Mouse (Mus musculus) CH12.LX (cell line): ENCODE data around the gene Dppa4. TPM values are rescaled to one million over a fixed set of nuclear protein-coding genes. Genes with fewer than 3 reads are reported as not detected.

Source experiments
- DNase-seq: peaks from one replicate; pipeline ENCODE4 v3.0.0-alpha.2; 2013; ENCODE audit errors: extremely low read depth
- H3K27ac ChIP-seq: 2 replicates; pipeline ENCODE4 v1.5.1; 2012; ENCODE audit warnings: low read depth, mild to moderate bottlenecking, control low read depth, moderate library complexity; ENCODE audit not compliant: insufficient read depth
- H3K27me3 ChIP-seq: replicated peaks from 2 replicates; pipeline ENCODE3; 2012; ENCODE audit warnings: inconsistent platforms
- H3K36me3 ChIP-seq, 2 experiments: replicated peaks in 1 of 2; 2 replicates each; pipeline versions ENCODE3 to v1.6.1; 2012; ENCODE audit warnings: inconsistent platforms in 1 of 2, low read length in 1 of 2, mild to moderate bottlenecking in 1 of 2, mixed read lengths in 1 of 2, moderate library complexity in 1 of 2; ENCODE audit not compliant: control insufficient read depth in 1 of 2, insufficient read depth in 1 of 2
- H3K4me1 ChIP-seq, 2 experiments: 2 replicates each; pipeline ENCODE4 v1.6.1; 2012; ENCODE audit warnings: inconsistent platforms in 1 of 2, moderate library complexity in 1 of 2; ENCODE audit not compliant: insufficient read depth in 2 of 2, control insufficient read depth in 1 of 2
- H3K4me2 ChIP-seq: 2 replicates; pipeline ENCODE4 v1.6.1; 2012; ENCODE audit warnings: low read depth, mild to moderate bottlenecking, control low read depth; ENCODE audit not compliant: poor library complexity, insufficient read depth, severe bottlenecking
- H3K4me3 ChIP-seq, 3 experiments: fragments of 150-350 bp in 1 of 3; sonication (generic) in 1 of 3; replicated peaks in 1 of 3; 2 replicates each; pipeline versions ENCODE3 to v1.5.1; 2011 to 2012; ENCODE audit warnings: low read depth in 2 of 3, low read length in 2 of 3, mild to moderate bottlenecking in 2 of 3, moderate library complexity in 2 of 3, control low read depth in 1 of 3, improper control_type of control experiment in 1 of 3, inconsistent platforms in 1 of 3, mixed read lengths in 1 of 3; ENCODE audit not compliant: poor library complexity in 1 of 3
- H3K79me2 ChIP-seq: replicated peaks from 2 replicates; pipeline ENCODE4 v1.6.1; 2012; ENCODE audit warnings: mild to moderate bottlenecking, moderate library complexity; ENCODE audit not compliant: control insufficient read depth, poor library complexity, insufficient read depth, severe bottlenecking; ENCODE audit errors: extremely low read depth
- H3K9ac ChIP-seq: 2 replicates; pipeline ENCODE4 v1.6.1; 2012; ENCODE audit warnings: low read depth, mild to moderate bottlenecking, control low read depth, moderate library complexity; ENCODE audit not compliant: insufficient read depth
- H3K9me3 ChIP-seq: replicated peaks from 2 replicates; pipeline ENCODE3; 2012; ENCODE audit warnings: low read length, inconsistent platforms, mixed read lengths
- BHLHE40 ChIP-seq: IDR thresholded peaks from 2 replicates; pipeline ENCODE4 v1.6.1; 2011; ENCODE audit warnings: mild to moderate bottlenecking, low read depth, low read length, improper control_type of control experiment
- CHD1 ChIP-seq: IDR thresholded peaks from 2 replicates; pipeline ENCODE4 v1.6.1; 2012; ENCODE audit warnings: low read depth, low read length, improper control_type of control experiment, inconsistent platforms
- CHD2 ChIP-seq: IDR thresholded peaks from 2 replicates; pipeline ENCODE4 v1.6.1; 2011; ENCODE audit warnings: low read length, improper control_type of control experiment
- CTCF ChIP-seq, 2 experiments: IDR thresholded peaks in 1 of 2; conservative IDR thresholded peaks in 1 of 2; 2 replicates each; pipeline ENCODE4 v1.5.1; 2011 to 2012; ENCODE audit warnings: low read depth in 2 of 2, low read length in 2 of 2, improper control_type of control experiment in 1 of 2, inconsistent platforms in 1 of 2, mild to moderate bottlenecking in 1 of 2, moderate library complexity in 1 of 2
- ELF1 ChIP-seq: IDR thresholded peaks from 2 replicates; pipeline ENCODE4 v1.6.1; 2014; ENCODE audit warnings: low read depth, mild to moderate bottlenecking, inconsistent platforms, low read length, improper control_type of control experiment
- EP300 ChIP-seq: IDR thresholded peaks from 2 replicates; pipeline ENCODE4 v1.6.1; 2011; ENCODE audit warnings: low read length, improper control_type of control experiment
- ETS1 ChIP-seq: conservative IDR thresholded peaks from 2 replicates; pipeline ENCODE4 v1.6.1; 2012; ENCODE audit warnings: low read depth, mild to moderate bottlenecking, inconsistent platforms, low read length, improper control_type of control experiment, moderate library complexity
- JUN ChIP-seq: IDR thresholded peaks from 2 replicates; pipeline ENCODE4 v1.6.1; 2011; ENCODE audit warnings: low read depth, mild to moderate bottlenecking, low read length, improper control_type of control experiment, moderate library complexity; ENCODE audit not compliant: insufficient read depth
- JUND ChIP-seq: conservative IDR thresholded peaks from 2 replicates; pipeline ENCODE4 v1.6.1; 2011; ENCODE audit warnings: low read depth, low read length, improper control_type of control experiment
- MAX ChIP-seq: IDR thresholded peaks from 2 replicates; pipeline ENCODE4 v1.6.1; 2011; ENCODE audit warnings: low read length, improper control_type of control experiment
- MEF2A ChIP-seq: IDR thresholded peaks from 2 replicates; pipeline ENCODE4 v1.6.1; 2014; ENCODE audit warnings: low read depth, mild to moderate bottlenecking, inconsistent platforms, low read length, improper control_type of control experiment, borderline replicate concordance
- MXI1 ChIP-seq: IDR thresholded peaks from 2 replicates; pipeline ENCODE4 v1.6.1; 2011; ENCODE audit warnings: mild to moderate bottlenecking, low read depth, low read length, improper control_type of control experiment
- MYC ChIP-seq: IDR thresholded peaks from 2 replicates; pipeline ENCODE4 v1.6.1; 2011; ENCODE audit warnings: low read depth, mild to moderate bottlenecking, improper control_type of control experiment, low read length
- NELFE ChIP-seq: IDR thresholded peaks from 2 replicates; pipeline ENCODE4 v1.6.1; 2011; ENCODE audit warnings: low read depth, low read length, improper control_type of control experiment
- NRF1 ChIP-seq: IDR thresholded peaks from 2 replicates; pipeline ENCODE4 v1.6.1; 2014; ENCODE audit warnings: low read depth, mild to moderate bottlenecking, inconsistent platforms, low read length, improper control_type of control experiment, moderate library complexity
- POLR2A ChIP-seq: IDR thresholded peaks from 2 replicates; pipeline ENCODE4 v1.6.1; 2011; ENCODE audit warnings: low read depth, mild to moderate bottlenecking, improper control_type of control experiment, low read length
- POLR2AphosphoS2 ChIP-seq: IDR thresholded peaks from 2 replicates; pipeline ENCODE4 v1.6.1; 2011; ENCODE audit warnings: low read depth, low read length, improper control_type of control experiment
- RAD21 ChIP-seq: IDR thresholded peaks from 2 replicates; pipeline ENCODE4 v1.6.1; 2011; ENCODE audit warnings: low read depth, mild to moderate bottlenecking, low read length, improper control_type of control experiment, moderate library complexity
- SIN3A ChIP-seq: IDR thresholded peaks from 2 replicates; pipeline ENCODE4 v1.6.1; 2012; ENCODE audit warnings: low read length, improper control_type of control experiment, inconsistent platforms
- TBP ChIP-seq: conservative IDR thresholded peaks from 2 replicates; pipeline ENCODE4 v1.6.1; 2011; ENCODE audit warnings: low read depth, low read length, improper control_type of control experiment
- TCF12 ChIP-seq: IDR thresholded peaks from 2 replicates; pipeline ENCODE4 v1.6.1; 2014; ENCODE audit warnings: low read depth, mild to moderate bottlenecking, inconsistent platforms, low read length, improper control_type of control experiment
- UBTF ChIP-seq: IDR thresholded peaks from 2 replicates; pipeline ENCODE4 v1.6.1; 2012; ENCODE audit warnings: low read depth, mild to moderate bottlenecking, inconsistent platforms, low read length, improper control_type of control experiment, moderate library complexity
- USF1 ChIP-seq: IDR thresholded peaks from 2 replicates; pipeline ENCODE4 v1.6.1; 2014; ENCODE audit warnings: low read depth, mild to moderate bottlenecking, inconsistent platforms, low read length, improper control_type of control experiment
- USF2 ChIP-seq: conservative IDR thresholded peaks from 2 replicates; pipeline ENCODE4 v1.6.1; 2011; ENCODE audit warnings: low read depth, low read length, improper control_type of control experiment
- ZC3H11A ChIP-seq: IDR thresholded peaks from 2 replicates; pipeline ENCODE4 v1.6.1; 2012; ENCODE audit warnings: low read depth, mild to moderate bottlenecking, inconsistent platforms, low read length, improper control_type of control experiment
- ZKSCAN1 ChIP-seq: IDR thresholded peaks from 2 replicates; pipeline ENCODE4 v1.6.1; 2012; ENCODE audit warnings: low read depth, inconsistent platforms, low read length, improper control_type of control experiment, borderline replicate concordance
- ZMIZ1 ChIP-seq: IDR thresholded peaks from 2 replicates; pipeline ENCODE4 v1.6.1; 2012; ENCODE audit warnings: low read depth, mild to moderate bottlenecking, inconsistent platforms, low read length, improper control_type of control experiment
- ZNF384 ChIP-seq: IDR thresholded peaks from 2 replicates; pipeline ENCODE4 v1.6.1; 2012; ENCODE audit warnings: low read depth, low read length, improper control_type of control experiment, inconsistent platforms
- dilution Hi-C: fragments of 300-500 bp; cut with MboI; formaldehyde crosslinking; loops from 2 replicates; pipeline ENCODE4 v1.14.3; 2020; ENCODE audit warnings: low sequenced_read_pairs; ENCODE audit not compliant: extremely low pct_unique_long_range_greater_than_20kb, extremely low pct_ligation_motif_present
- in situ Hi-C: fragments of 300-500 bp; cut with MboI; formaldehyde crosslinking; loops from 3 replicates; pipeline ENCODE4 v1.14.3; 2019; ENCODE audit warnings: low sequenced_read_pairs, low pct_ligation_motif_present, low pct_unique_long_range_greater_than_20kb, mixed read lengths
- polyA plus RNA-seq: library from polyadenylated mRNA; unstranded; fragments of >175 nt; gene quantifications from 2 replicates; pipeline ENCODE4 v1.2.1, GENCODE M21; 2012; ENCODE audit warnings: low read depth; ENCODE audit not compliant: insufficient read length
- total RNA-seq, 2 experiments: library from RNA; depleted of rRNA; stranded (reverse); fragments of 300-350 nt in 1 of 2; fragments of >200 nt in 1 of 2; gene quantifications; 2 replicates each; pipeline ENCODE4 v1.2.3; 2012 to 2014

Gene Dppa4
- total and polyA plus RNA-seq, 3 experiments = not detected

DNA sequence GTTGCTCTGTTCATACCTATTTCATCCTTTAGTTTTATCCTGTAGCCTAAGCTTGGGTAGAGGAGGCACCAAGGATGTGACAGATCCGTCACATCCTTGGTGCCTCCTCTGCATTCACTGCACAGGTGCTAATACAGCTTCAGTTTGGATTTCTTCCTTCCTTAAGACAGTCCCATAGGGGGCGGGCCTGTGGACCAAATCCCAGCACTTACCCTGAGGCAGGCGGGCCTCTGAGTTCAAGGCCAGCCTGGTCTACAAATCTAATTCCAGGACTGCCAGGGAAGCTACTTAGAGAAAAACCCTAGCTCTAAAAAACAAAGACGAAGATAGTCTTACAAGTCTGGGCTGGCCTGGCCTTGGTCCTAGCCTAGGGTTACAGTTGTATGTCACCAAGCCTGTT, 2.0 kb downstream of the Dppa4 start:
- dilution Hi-C loops = no loop called here
- Histone ChIP-seq H3K4me2 (no peak overlapping the region), H3K27me3 (no peaks in the 10 kb centered on the region), H3K79me2 (no peaks in the 10 kb centered on the region), H3K27ac (no peak overlapping the region), H3K4me3 (no peak overlapping the region), H3K9ac (no peak overlapping the region), H3K4me1 (no peaks in the 10 kb centered on the region), H3K9me3 (peaks cover 63% of the 10 kb centered on the region), H3K36me3 (no peaks in the 10 kb centered on the region)
- DNase-seq = no peak
- in situ Hi-C loops = no loop called here
- TF ChIP-seq CTCF (conservative IDR thresholded peaks at IDR 0.05 in 1 of 2, IDR thresholded peaks at IDR 0.05 in 1 of 2; ENCODE audit: low read depth in 2 of 2, low read length in 2 of 2) (no peak), TCF12 (no peak), TBP (no peak), ZKSCAN1 (no peak), ZNF384 (no peak), CHD2 (no peak)

DNA sequence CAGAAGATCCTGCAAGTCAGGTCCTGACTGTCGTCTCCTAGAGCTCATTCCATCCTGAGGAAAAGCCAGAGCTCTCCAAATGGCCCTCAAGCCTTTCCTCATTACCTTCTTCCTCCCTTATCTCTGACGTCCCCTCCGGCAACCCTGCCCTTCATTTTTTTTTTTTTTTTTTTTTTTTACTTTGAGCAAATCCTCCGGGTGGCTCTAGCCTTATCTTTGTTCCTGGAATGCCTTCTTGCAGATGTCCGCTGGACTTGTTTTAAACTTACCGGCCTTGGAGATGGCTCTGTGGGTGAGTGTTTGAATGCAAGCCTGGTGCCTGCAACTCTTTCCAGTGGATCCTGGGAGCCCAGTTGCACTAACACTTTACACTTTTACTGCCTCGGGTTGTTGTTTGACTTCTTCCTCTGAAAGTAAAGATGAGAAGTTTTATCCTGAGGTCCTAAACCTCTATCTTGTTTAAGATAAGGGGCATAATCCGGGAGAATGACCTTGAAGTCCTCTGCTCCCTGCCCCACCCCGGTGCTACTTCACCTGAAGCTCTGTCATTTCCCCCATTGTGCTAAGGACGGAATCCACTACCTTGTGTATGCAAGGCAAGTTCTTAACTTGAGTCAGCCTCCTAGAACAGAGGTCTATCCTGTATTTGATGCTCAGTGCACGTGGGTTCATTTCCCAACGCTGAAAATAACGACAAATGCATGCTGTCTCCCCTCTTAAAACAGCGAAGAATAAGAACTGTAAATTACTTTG, 14.0 kb downstream of the Dppa4 start:
- no peak for DNase-seq
- dilution Hi-C loops = no loop called here

GRCm38 (mm10) chr16:48299884-48300283, 16.4 kb downstream of the Dppa4 start:
- Histone ChIP-seq H3K4me1 (no peaks in the 10 kb centered on the region), H3K9me3 (peaks cover 85% of the 10 kb centered on the region), H3K9ac (no peak overlapping the region), H3K4me3 (no peak overlapping the region), H3K79me2 (no peaks in the 10 kb centered on the region), H3K27me3 (no peaks in the 10 kb centered on the region), H3K4me2 (no peak overlapping the region), H3K27ac (no peak overlapping the region), H3K36me3 (no peaks in the 10 kb centered on the region)
- TF ChIP-seq EP300 (no peak), MYC (no peak), TCF12 (no peak), ETS1 (no peak), ZC3H11A (no peak), USF1 (no peak), JUN (no peak), ZMIZ1 (no peak), ELF1 (no peak), JUND (no peak), MAX (no peak)
- in situ Hi-C loops (no loop called here), dilution Hi-C loops (no loop called here)
- no peak for DNase-seq

More for the DNA sequence above, 14.0 kb downstream of the Dppa4 start:
- Histone ChIP-seq H3K4me1 (no peaks in the 10 kb centered on the region), H3K36me3 (no peaks in the 10 kb centered on the region), H3K79me2 (no peaks in the 10 kb centered on the region), H3K4me3 (no peak overlapping the region), H3K9ac (no peak overlapping the region), H3K27ac (no peak overlapping the region), H3K4me2 (no peak overlapping the region), H3K27me3 (no peaks in the 10 kb centered on the region), H3K9me3 (peaks cover 83% of the 10 kb centered on the region)
- in situ Hi-C loops = no loop called here
- TF ChIP-seq JUN = no peak
- TF ChIP-seq MXI1 = no peak
- TF ChIP-seq ZKSCAN1 = no peak
- TF ChIP-seq ZMIZ1 = no peak
- no peak for TF ChIP-seq USF2
- TF ChIP-seq CTCF (conservative IDR thresholded peaks at IDR 0.05 in 1 of 2, IDR thresholded peaks at IDR 0.05 in 1 of 2; ENCODE audit: low read depth in 2 of 2, low read length in 2 of 2) = no peak
- TF ChIP-seq RAD21 = no peak
- no peak for TF ChIP-seq TCF12
- no peak for TF ChIP-seq UBTF
- no peak for TF ChIP-seq ZNF384
- no peak for TF ChIP-seq BHLHE40
- TF ChIP-seq MEF2A = no peak
- no peak for TF ChIP-seq CHD1
- TF ChIP-seq NRF1 = no peak
- no peak for TF ChIP-seq MYC
- no peak for TF ChIP-seq POLR2A
- TF ChIP-seq ELF1 = no peak
- no peak for TF ChIP-seq NELFE
- TF ChIP-seq SIN3A = no peak
- no peak for TF ChIP-seq POLR2AphosphoS2
